Mouse (Mus musculus) embryonic facial prominence, embryonic 14.5 days (tissue): ENCODE data around the gene Akt1. TPM values are rescaled to one million over a fixed set of nuclear protein-coding genes. Genes with fewer than 3 reads are reported as not detected.

Experiments
- ATAC-seq: fragments of 200-750 bp; cut with Nextera tagmentation; 2 replicates; pipeline ENCODE4 v1.8.0; 2017; ENCODE audit warnings: low read depth, moderate number of reproducible peaks, moderate TSS enrichment
- DNase-seq: peaks from one replicate; pipeline ENCODE4 v3.0.0-alpha.2; 2015; ENCODE audit warnings: low spot score
- H3K27ac ChIP-seq: fragments of 300-500 bp; sonication (generic); replicated peaks from 2 replicates; pipeline ENCODE4 v1.5.1; 2014; ENCODE audit warnings: low read depth, mild to moderate bottlenecking, low read length, moderate library complexity
- H3K27me3 ChIP-seq: fragments of 300-500 bp; sonication (generic); replicated peaks from 2 replicates; pipeline ENCODE4 v1.6.1; 2014; ENCODE audit warnings: low read length; ENCODE audit not compliant: control insufficient read depth, insufficient read depth
- H3K36me3 ChIP-seq: fragments of 300-500 bp; sonication (generic); 2 replicates; pipeline ENCODE4 v1.6.1; 2014; ENCODE audit warnings: low read length, mixed read lengths; ENCODE audit not compliant: control insufficient read depth, insufficient read depth
- H3K4me1 ChIP-seq: fragments of 300-500 bp; sonication (generic); 2 replicates; pipeline ENCODE4 v1.6.1; 2014; ENCODE audit warnings: antibody characterized with exemption, low read length; ENCODE audit not compliant: control insufficient read depth, insufficient read depth
- H3K4me2 ChIP-seq: fragments of 300-500 bp; sonication (generic); 2 replicates; pipeline ENCODE4 v1.6.1; 2014; ENCODE audit warnings: low read depth, mild to moderate bottlenecking, low read length, moderate library complexity, mixed read lengths
- H3K4me3 ChIP-seq: fragments of 300-500 bp; sonication (generic); 2 replicates; pipeline ENCODE4 v1.5.1; 2014; ENCODE audit warnings: low read depth, mild to moderate bottlenecking, low read length
- H3K9ac ChIP-seq: fragments of 300-500 bp; sonication (generic); 2 replicates; pipeline ENCODE4 v1.6.1; 2014; ENCODE audit warnings: low read depth, mild to moderate bottlenecking, low read length, moderate library complexity, mixed read lengths
- H3K9me3 ChIP-seq: fragments of 300-500 bp; sonication (generic); 2 replicates; pipeline ENCODE4 v1.6.1; 2016; ENCODE audit warnings: low read length; ENCODE audit not compliant: control insufficient read depth
- WGBS: fragments of 180-500 bp; shearing (Covaris S2); extraction: QIAGEN DNeasy Blood & Tissue Kit; methylation state at CpG from one replicate; pipeline ENCODE4 v1.1.7; 2014; 5-methylcytosine and 5-hydroxymethylcytosine counted together
- polyA plus RNA-seq: library from polyadenylated mRNA; unstranded; fragments of >200 nt; fragmentation: Nextera tagmentation; extraction: Ambion mirVana; gene quantifications from 2 replicates; pipeline ENCODE4 v1.2.1, GENCODE M21; 2014

Akt1 gene
- polyA plus RNA-seq, 1 experiment from 2014 or later: 84.0 TPM

DNA sequence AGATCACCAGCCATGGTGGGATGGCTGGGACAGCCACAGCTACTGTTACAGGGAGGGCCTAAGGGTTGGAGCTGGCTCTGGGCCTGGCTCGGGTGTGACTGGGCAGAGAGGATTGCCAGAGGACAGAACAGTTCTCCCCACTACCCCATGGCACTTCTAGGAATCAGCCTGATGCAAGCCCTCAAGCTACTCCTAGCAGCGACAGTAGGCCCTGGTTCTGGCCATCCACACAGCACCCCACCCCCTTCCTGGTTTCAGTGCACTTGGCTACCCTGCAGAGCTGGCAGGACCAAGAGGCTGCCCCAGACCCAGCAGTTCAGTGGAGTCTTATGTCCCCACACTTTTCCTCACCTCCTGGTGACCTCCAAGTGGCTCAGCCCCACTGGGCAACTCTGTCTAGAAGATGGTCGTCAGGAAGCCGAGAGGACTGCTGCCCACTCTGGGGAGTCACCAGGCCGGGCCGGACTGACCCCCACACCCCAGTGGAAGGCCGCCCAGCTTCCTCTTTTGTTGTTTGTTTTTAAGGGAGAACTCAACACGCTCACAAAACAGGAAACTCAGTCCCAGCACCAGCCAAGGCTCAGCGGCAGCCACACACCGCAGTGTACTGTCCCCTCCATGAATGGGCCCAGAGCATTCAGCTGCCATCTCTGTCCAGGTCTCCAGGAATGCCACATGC lies 6.9 kb downstream of the Akt1 start:
- DNase-seq (no peak), ATAC-seq (no peak)
- no peak overlapping the region for H3K4me3 ChIP-seq
- H3K4me1 ChIP-seq: peaks cover 42% of the 10 kb centered on the region
- H3K4me2 ChIP-seq: no peak overlapping the region
- 0 out of 2 replicates have a peak overlapping the region, but pooled peaks have one; percentile 16 for H3K9ac ChIP-seq
- no peaks in the 10 kb centered on the region for H3K9me3 ChIP-seq
- 80% methylated on average over 9 of the region's 10 CpGs for WGBS
- H3K27ac ChIP-seq: no peak overlapping the region
- H3K36me3 ChIP-seq: peaks cover 79% of the 10 kb centered on the region
- no peaks in the 10 kb centered on the region for H3K27me3 ChIP-seq

DNA sequence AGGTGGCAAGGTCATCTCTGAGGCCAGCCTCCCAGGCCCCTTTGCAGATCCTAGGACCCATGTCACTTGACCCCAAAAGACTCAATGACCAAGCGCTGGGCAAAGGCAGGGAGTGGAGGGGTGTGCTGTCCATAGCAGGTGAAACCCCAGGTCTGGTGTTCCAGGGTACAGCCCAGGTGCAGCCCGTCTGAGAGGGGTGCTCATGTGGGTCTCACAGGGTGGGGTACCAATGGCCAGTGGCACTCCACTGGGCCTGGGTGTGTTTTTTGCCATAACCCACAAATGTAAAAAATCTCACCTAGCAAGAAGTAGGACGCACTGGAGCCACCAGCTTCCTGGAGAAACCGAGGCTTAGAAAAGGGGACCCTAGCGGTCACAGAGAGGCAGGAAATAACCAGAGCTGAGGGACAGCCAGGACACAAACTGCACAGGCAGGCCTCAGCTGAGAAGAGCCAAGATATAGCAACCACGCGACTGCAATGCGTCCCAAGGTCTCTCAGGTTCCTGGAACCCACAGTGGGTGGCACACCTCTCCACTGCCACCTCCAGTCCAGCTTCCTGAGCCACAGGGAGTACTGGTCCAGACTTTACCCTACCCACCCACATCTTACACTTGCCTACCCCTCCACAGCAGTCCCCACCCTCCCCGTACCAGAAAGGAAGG lies 8.7 kb downstream of the Akt1 start:
- Histone ChIP-seq H3K4me2 (no peak overlapping the region), H3K36me3 (peaks cover 89% of the 10 kb centered on the region), H3K27me3 (no peaks in the 10 kb centered on the region), H3K4me1 (peaks cover 44% of the 10 kb centered on the region), H3K9me3 (no peaks in the 10 kb centered on the region), H3K27ac (peak overlapping the region; percentile 52), H3K4me3 (no peak overlapping the region), H3K9ac (0 out of 2 replicates have a peak overlapping the region, but pooled peaks have one; percentile 19)
- ATAC-seq: no peak
- WGBS: 88% methylated on average over 7 of the region's 9 CpGs
- no peak for DNase-seq

DNA sequence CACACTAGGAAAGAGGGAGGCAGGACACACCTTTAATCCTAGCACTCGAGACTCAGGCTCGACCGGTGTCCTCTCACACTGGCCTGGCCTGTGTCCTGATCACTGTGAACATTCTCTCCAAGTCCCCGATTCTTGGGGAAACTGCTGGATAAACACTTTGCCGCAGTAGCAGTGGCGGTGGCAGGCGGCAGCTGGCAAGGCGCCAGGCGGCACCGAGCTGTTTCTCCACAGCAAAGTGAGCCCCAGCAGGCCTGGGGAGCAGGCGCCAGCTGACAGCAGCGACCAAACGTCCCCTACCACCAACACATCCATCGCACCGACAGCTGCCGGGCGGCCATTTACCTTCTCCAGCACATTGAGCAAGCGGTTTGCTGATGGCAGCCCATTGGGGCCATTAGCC lies 9.2 kb downstream of the Akt1 start:
- Histone ChIP-seq H3K9me3 (no peaks in the 10 kb centered on the region), H3K27ac (peak overlapping the region; percentile 52), H3K4me2 (no peak overlapping the region), H3K9ac (0 out of 2 replicates have a peak overlapping the region, but pooled peaks have one; percentile 19), H3K36me3 (peaks cover 86% of the 10 kb centered on the region), H3K27me3 (no peaks in the 10 kb centered on the region), H3K4me3 (no peak overlapping the region), H3K4me1 (peaks cover 46% of the 10 kb centered on the region)
- 62% methylated on average over 17 of the region's 18 CpGs for WGBS
- DNase-seq: peak; percentile 79
- ATAC-seq: peak; percentile 17

DNA sequence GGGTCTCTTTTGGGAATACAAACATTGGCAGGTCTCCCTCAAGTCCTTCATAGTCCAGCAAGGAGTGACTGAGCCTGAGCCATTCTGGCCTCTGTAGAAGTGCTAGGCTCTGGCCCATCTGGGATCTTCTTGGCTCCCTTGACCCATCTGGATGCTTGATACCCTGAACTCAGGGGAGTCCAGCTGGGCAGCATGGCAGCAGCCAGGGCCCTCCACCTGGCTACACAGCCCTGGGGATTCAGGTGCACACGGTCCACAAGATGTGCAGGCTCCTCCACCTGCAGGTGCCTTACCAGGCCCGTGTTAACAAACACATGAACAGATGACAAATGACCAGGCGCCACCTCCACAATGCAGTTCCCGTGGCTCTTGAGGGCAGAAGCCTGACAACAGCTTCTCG lies 10.0 kb downstream of the Akt1 start:
- no peak overlapping the region for H3K4me2 ChIP-seq
- ATAC-seq: no peak
- H3K36me3 ChIP-seq: peaks cover 86% of the 10 kb centered on the region
- H3K27ac ChIP-seq: peak overlapping the region; percentile 52; the same call in 1 of the 2 replicates
- no peaks in the 10 kb centered on the region for H3K27me3 ChIP-seq
- no peak for DNase-seq
- no peak overlapping the region for H3K9ac ChIP-seq
- H3K4me3 ChIP-seq: no peak overlapping the region
- peaks cover 54% of the 10 kb centered on the region for H3K4me1 ChIP-seq
- WGBS: 71% methylated on average over 5 of the region's 5 CpGs
- H3K9me3 ChIP-seq: no peaks in the 10 kb centered on the region

DNA sequence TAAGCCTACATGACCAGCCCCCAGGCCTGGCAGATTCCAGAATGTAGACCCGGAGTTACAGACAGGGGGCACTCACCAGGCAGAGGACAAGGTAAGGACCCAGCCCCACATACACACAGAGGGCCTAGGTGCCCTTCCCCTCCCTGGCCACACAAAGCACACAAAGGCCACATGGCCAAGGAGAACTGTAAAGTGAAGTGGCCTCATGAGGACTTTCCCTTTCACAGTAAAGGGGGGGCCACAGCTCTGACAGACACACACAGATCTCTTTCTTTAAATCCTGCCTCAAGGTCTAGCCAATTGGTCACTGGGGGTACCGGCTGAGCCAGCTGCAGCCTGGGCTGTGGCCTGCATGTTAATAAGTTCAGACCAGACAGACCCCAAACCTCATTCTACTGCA lies 10.6 kb downstream of the Akt1 start:
- ATAC-seq (no peak), DNase-seq (no peak)
- H3K36me3 ChIP-seq: peaks cover 86% of the 10 kb centered on the region
- H3K4me3 ChIP-seq: no peak overlapping the region
- no peak overlapping the region for H3K9ac ChIP-seq
- WGBS: 55% methylated on average over 2 of the region's 2 CpGs
- H3K27ac ChIP-seq: 0 out of 2 replicates have a peak overlapping the region, but pooled peaks have one; percentile 1
- H3K9me3 ChIP-seq: no peaks in the 10 kb centered on the region
- no peaks in the 10 kb centered on the region for H3K27me3 ChIP-seq
- peaks cover 54% of the 10 kb centered on the region for H3K4me1 ChIP-seq
- no peak overlapping the region for H3K4me2 ChIP-seq

DNA sequence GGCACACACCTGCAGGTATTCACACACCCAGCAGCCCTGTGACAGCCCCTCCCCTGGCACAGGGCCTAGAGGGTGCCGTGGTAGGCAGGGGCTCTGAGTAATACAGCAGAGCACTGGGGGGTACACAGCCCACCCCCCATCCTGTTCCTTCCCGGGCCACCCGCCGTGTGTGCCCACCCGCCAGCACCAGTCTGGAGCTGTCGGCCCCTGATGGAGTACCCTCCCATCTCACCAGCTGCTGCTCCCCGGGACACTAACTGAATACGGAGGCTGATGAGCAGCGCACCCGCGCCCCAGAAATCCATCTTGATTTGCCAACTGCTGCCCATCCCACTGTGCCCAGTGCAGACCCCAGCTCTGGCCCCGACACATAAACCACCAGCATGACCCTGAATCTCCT lies 11.0 kb downstream of the Akt1 start:
- Histone ChIP-seq H3K27ac (0 out of 2 replicates have a peak overlapping the region, but pooled peaks have one; percentile 1), H3K4me2 (no peak overlapping the region), H3K36me3 (peaks cover 86% of the 10 kb centered on the region), H3K9ac (no peak overlapping the region), H3K4me3 (no peak overlapping the region), H3K4me1 (peaks cover 54% of the 10 kb centered on the region), H3K27me3 (no peaks in the 10 kb centered on the region), H3K9me3 (no peaks in the 10 kb centered on the region)
- DNase-seq (no peak), ATAC-seq (no peak)
- 90% methylated on average over 12 of the region's 12 CpGs for WGBS

DNA sequence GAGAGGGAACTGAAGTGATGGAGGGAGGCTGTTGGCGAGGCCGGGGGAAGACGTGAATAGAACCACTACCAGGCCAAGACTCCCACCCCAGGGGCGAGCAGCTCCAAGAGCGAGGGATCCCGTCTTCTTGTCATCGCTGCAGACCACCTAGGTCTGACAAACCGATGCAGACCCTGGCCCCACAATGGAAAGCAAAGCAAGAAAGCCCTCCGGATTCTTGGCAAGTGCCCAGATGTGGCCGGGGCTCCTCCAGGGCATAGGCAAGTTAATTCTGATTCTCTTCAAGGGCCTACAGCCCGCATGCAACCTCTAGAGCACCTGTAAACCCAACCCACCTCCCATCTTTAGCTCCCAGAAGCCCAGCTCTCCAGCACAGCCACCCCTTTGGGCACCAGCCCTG lies 11.4 kb downstream of the Akt1 start:
- WGBS: 77% methylated on average over 11 of the region's 11 CpGs
- H3K4me2 ChIP-seq: no peak overlapping the region
- no peak overlapping the region for H3K4me3 ChIP-seq
- no peak overlapping the region for H3K9ac ChIP-seq
- no peaks in the 10 kb centered on the region for H3K27me3 ChIP-seq
- ATAC-seq (no peak), DNase-seq (no peak)
- peaks cover 86% of the 10 kb centered on the region for H3K36me3 ChIP-seq
- H3K9me3 ChIP-seq: no peaks in the 10 kb centered on the region
- no peak overlapping the region; the same call in 1 of the 2 replicates for H3K27ac ChIP-seq
- peaks cover 54% of the 10 kb centered on the region for H3K4me1 ChIP-seq

DNA sequence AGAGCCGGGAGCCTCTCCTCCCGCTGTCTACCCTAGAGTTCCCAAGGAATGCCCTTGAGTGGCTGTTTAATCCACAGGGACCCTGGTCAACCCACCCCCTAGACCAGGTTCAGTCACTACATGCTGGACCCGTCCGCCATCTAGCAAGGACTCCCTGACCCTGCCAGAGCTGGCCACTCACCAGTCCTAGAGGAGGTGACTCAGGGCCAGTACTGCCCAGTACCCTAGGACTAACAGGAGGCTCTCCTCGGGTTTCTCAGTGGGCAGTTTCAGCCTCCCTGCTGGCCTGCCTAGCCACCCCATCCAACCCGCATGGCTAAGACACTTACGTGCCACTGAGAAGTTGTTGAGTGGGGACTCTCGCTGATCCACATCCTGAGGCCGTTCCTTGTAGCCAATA lies 12.8 kb downstream of the Akt1 start:
- Histone ChIP-seq H3K9me3 (no peaks in the 10 kb centered on the region), H3K27me3 (no peaks in the 10 kb centered on the region), H3K4me1 (peaks cover 48% of the 10 kb centered on the region), H3K27ac (peak overlapping the region; percentile 87), H3K9ac (no peak overlapping the region), H3K4me3 (no peak overlapping the region), H3K4me2 (no peak overlapping the region), H3K36me3 (peaks cover 91% of the 10 kb centered on the region)
- no peak for ATAC-seq
- DNase-seq: no peak
- WGBS: 74% methylated on average over 7 of the region's 9 CpGs

DNA sequence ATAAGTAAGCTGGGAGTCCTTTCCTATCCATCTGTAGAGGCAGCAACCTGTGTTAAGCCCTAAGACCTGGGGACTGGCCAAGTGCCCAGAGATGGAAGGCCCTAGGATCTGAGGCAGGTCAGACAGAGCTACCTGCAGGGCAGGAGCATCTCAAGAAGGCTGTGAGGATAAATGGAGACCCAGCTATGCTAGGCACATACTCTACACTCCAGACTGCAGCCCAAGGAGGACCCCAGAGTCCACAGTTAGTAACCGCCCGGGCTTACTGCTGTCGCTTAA lies 13.4 kb downstream of the Akt1 start:
- 68% methylated on average over 3 of the region's 3 CpGs for WGBS
- Histone ChIP-seq H3K4me1 (peaks cover 48% of the 10 kb centered on the region), H3K36me3 (peaks cover 92% of the 10 kb centered on the region), H3K9me3 (no peaks in the 10 kb centered on the region), H3K27ac (peak overlapping the region; percentile 87), H3K4me3 (no peak overlapping the region), H3K4me2 (peak overlapping the region; percentile 38), H3K27me3 (no peaks in the 10 kb centered on the region), H3K9ac (peak overlapping the region; percentile 28; the same call in 1 of the 2 replicates)
- no peak for DNase-seq
- ATAC-seq: no peak
